In the genomic region with DNA sequence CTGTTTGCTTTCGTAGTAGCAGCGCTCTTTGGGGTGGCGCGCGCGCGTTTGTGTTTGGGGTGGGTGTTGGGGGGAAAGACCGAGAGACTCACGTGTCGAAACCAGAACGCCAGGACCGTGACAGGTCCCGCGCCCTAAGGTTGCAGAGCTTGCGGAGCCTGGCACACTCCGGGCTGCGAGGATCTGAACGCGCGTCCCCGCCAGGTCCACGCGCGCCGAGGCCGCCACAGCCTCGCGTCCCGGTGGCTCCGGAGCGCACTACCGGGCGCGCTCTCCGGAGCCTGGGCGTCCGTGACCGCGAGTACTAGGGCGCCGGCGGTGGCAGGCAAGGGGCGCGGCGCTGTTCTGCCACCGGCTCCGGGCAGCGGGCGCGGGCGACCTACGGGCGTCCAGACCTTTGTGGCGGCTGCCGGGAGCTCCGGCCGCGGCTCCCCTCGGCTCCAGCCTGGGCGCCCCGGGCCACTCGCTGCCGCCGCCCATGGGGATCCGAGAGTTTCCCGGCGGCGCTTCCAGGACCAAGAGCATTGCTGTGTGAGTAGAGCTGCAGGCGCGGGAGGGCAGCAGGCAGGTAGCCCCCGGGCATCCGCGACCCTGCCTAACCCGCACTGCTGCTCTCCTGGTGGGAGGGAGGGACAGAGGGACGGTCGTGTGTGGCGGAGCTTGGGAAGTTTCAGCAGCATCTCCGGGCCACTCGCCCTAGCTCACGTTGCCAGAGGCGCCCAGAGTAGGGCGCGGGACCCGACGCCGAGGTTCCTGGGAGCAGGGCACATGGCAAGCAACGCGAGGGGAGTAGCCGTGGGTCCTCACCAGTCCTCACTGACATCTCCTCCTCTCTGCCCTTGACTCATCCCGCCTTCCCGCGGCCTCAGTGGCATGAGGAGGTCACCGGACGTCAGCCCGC, we compare ENCODE assay signal across 8 mouse cellular contexts.
DNase-seq lines count a peak whose midpoint lies in the region; ATAC-seq and TF ChIP-seq lines count a peak whose summit lies in the region.

No protein-coding gene starts in this region.

- TF ChIP-seq CTCF in olfactory bulb, adult 2 months (IDR thresholded peaks at IDR 0.05; ENCODE audit: insufficient read depth, low read depth, low read length) = no peak

- peak overlapping the region; percentile 97 for H3K4me2 ChIP-seq in hindbrain, embryonic 11.5 days (replicated peaks; ENCODE audit: low read depth, low read length)
- H3K4me2 ChIP-seq in liver, embryonic 12.5 days = peak overlapping the region; percentile 65

- peak; percentile 58 for ATAC-seq in frontal cortex, adult (ENCODE audit: low TSS enrichment)
- peak; percentile 40 for ATAC-seq in hindbrain, embryonic 11.5 days (ENCODE audit: low FRiP score)
- ATAC-seq in liver, embryonic 12.5 days = no peak
- ATAC-seq in inflammation-experienced regulatory T-cells, adult 6 months = no peak

- H3K9me3 ChIP-seq in ES-E14 (ENCODE audit: control insufficient read depth, insufficient read depth, low read depth, low read length) = no peaks in the 10 kb centered on the region
- no peaks in the 10 kb centered on the region for H3K9me3 ChIP-seq in hindbrain, embryonic 11.5 days (ENCODE audit: control insufficient read depth, low read length)
- no peaks in the 10 kb centered on the region for H3K9me3 ChIP-seq in liver, embryonic 12.5 days (replicated peaks)

- H3K4me1 ChIP-seq in ES-E14 (ENCODE audit: control insufficient read depth in 2 of 2, insufficient read depth in 2 of 2, low read length in 2 of 2, poor library complexity in 1 of 2) = no peaks in the 10 kb centered on the region; a peak in 1 of 4 replicates
- H3K4me1 ChIP-seq in hindbrain, embryonic 11.5 days (replicated peaks; ENCODE audit: control insufficient read depth, insufficient read depth, low read length) = no peaks in the 10 kb centered on the region
- H3K4me1 ChIP-seq in liver, embryonic 12.5 days = 0 out of 2 replicates have a peak, but pooled peaks cover 5% of the 10 kb centered on the region
- H3K4me1 ChIP-seq in olfactory bulb, adult 2 months (ENCODE audit: control insufficient read depth, insufficient read depth, low read length) = peaks cover 12% of the 10 kb centered on the region

- TF ChIP-seq POLR2A in olfactory bulb, adult 2 months (IDR thresholded peaks at IDR 0.05; ENCODE audit: insufficient read depth, low read depth, low read length) = no peak

- peaks cover 21% of the 10 kb centered on the region for H3K27me3 ChIP-seq in hindbrain, embryonic 11.5 days (ENCODE audit: control insufficient read depth, insufficient read depth, low read length)
- H3K27me3 ChIP-seq in liver, embryonic 12.5 days (replicated peaks) = peaks cover 53% of the 10 kb centered on the region

- under 1% methylated on average over 58 of the region's 95 CpGs for WGBS in hindbrain, embryonic 11.5 days
- 3% methylated on average over 94 of the region's 95 CpGs for WGBS in liver, embryonic 12.5 days (ENCODE audit: insufficient replicate concordance)
- under 1% methylated on average over 95 of the region's 95 CpGs for WGBS in olfactory bulb, adult 2 months

- H3K9ac ChIP-seq in ES-E14 (ENCODE audit: insufficient read depth, low read depth, low read length, poor library complexity, severe bottlenecking) = peak overlapping the region; percentile 36; the same call in 1 of the 2 replicates
- H3K9ac ChIP-seq in hindbrain, embryonic 11.5 days (ENCODE audit: low read depth, low read length) = peak overlapping the region; percentile 54
- H3K9ac ChIP-seq in liver, embryonic 12.5 days = no peak overlapping the region

- H3K27ac ChIP-seq in ES-E14 (ENCODE audit: insufficient read depth, low read depth, low read length, poor library complexity, severe bottlenecking) = no peak overlapping the region
- no peak overlapping the region for H3K27ac ChIP-seq in hindbrain, embryonic 11.5 days (ENCODE audit: low read depth, low read length)
- no peak overlapping the region for H3K27ac ChIP-seq in liver, embryonic 12.5 days
- H3K27ac ChIP-seq in olfactory bulb, adult 2 months (ENCODE audit: insufficient read depth, low read depth, low read length) = no peak overlapping the region

- no peaks in the 10 kb centered on the region for H3K36me3 ChIP-seq in ES-E14 (ENCODE audit: control insufficient read depth, insufficient read depth, low read length, poor library complexity, severe bottlenecking)
- no peaks in the 10 kb centered on the region for H3K36me3 ChIP-seq in hindbrain, embryonic 11.5 days (ENCODE audit: control insufficient read depth, insufficient read depth, low read length)
- no peaks in the 10 kb centered on the region for H3K36me3 ChIP-seq in liver, embryonic 12.5 days

- in situ Hi-C loops in ES-E14 (cut with MboI; ENCODE audit: low sequenced_read_pairs in 2 of 2, unreplicated experiment in 2 of 2) = no loop called here

- peak overlapping the region; percentile 63 to 72 for H3K4me3 ChIP-seq in ES-E14 (ENCODE audit: insufficient read depth in 1 of 2, low read depth in 1 of 2, low read length in 2 of 2, poor library complexity in 1 of 2, severe bottlenecking in 1 of 2)
- peak overlapping the region; percentile 51 for H3K4me3 ChIP-seq in hindbrain, embryonic 11.5 days (ENCODE audit: low read depth, low read length)
- H3K4me3 ChIP-seq in liver, embryonic 12.5 days = peak overlapping the region; percentile 41
- peak overlapping the region; percentile 52 for H3K4me3 ChIP-seq in olfactory bulb, adult 2 months (ENCODE audit: insufficient read depth, low read depth, low read length)

- no peak for DNase-seq in frontal cortex, postnatal 25 days (ENCODE audit: low spot score in 2 of 2)
- DNase-seq in ES-E14 (ENCODE audit: low read depth, low spot score) = peak; percentile 17
- DNase-seq in embryo, embryonic 9.5 days (ENCODE audit: extremely low spot score) = peak; percentile 48
- DNase-seq in hindbrain, embryonic 11.5 days (ENCODE audit: low spot score) = peak; percentile 67

TF ChIP-seq in ES-E14, 5 proteins besides CTCF, POLR2A, EP300 and RAD21:
- TF ChIP-seq MAFK (IDR thresholded peaks at IDR 0.05; ENCODE audit: insufficient read depth, low read depth, low read length) (no peak), ZNF384 (IDR thresholded peaks at IDR 0.05; ENCODE audit: low read depth, low read length) (no peak), CHD2 (IDR thresholded peaks at IDR 0.05; ENCODE audit: low read depth, low read length) (no peak), ZC3H11A (IDR thresholded peaks at IDR 0.05; ENCODE audit: borderline replicate concordance, low read depth, low read length) (no peak), HCFC1 (IDR thresholded peaks at IDR 0.05; ENCODE audit: borderline replicate concordance, insufficient read depth, low read length) (no peak)

Comparison
In these comparisons a context has a peak if more than half of its experiments do, and no peak if none do; other contexts are left out.
1. ATAC-seq: peak in frontal cortex, adult (single experiment) and hindbrain, embryonic 11.5 days (single experiment); none in liver, embryonic 12.5 days (single experiment) and inflammation-experienced regulatory T-cells, adult 6 months (single experiment).
2. DNase-seq: peak in ES-E14 (single experiment), embryo, embryonic 9.5 days (single experiment) and hindbrain, embryonic 11.5 days (single experiment); none in frontal cortex, postnatal 25 days (0 of 2).
3. Peak in every context shown above with its lines, with median percentiles within 50 percentile points of each other: H3K4me3 ChIP-seq.